Comparison of ENCODE assay signal across 12 mouse cellular contexts in genomic region chr14:57833526-57833925, GRCm38 (mm10).
"Had no signal": no experiment of that assay in that cellular context is flagged by ENCODE, and none has a peak within 500 bp of the region (broad histone marks: within the 10 kb centered on the region; RNA-seq: fewer than 3 reads in every experiment).

No protein-coding gene starts in this region.

- H3K27me3 ChIP-seq: limb, embryonic 15.5 days; neural tube, embryonic 13.5 days had no signal

- H3K4me1 ChIP-seq: limb, embryonic 15.5 days; neural tube, embryonic 13.5 days had no signal

- H3K9ac ChIP-seq: limb, embryonic 15.5 days; liver, embryonic 14.5 days; neural tube, embryonic 13.5 days had no signal

- H3K4me2 ChIP-seq: limb, embryonic 15.5 days; neural tube, embryonic 13.5 days had no signal

- DNase-seq: kidney, adult 8-10 months; kidney, postnatal 25 days; midbrain, embryonic 14.5 days; retina, postnatal 1 day; right cerebral cortex, postnatal 4 days; thymus, postnatal 36 days had no signal

- ATAC-seq: inflammation-experienced regulatory T-cells, adult 6 months; intestine, postnatal 0 days had no signal

- H3K27ac ChIP-seq: left cerebral cortex, adult 2 months; liver, embryonic 14.5 days; neural tube, embryonic 13.5 days had no signal

- H3K9me3 ChIP-seq: limb, embryonic 15.5 days; neural tube, embryonic 13.5 days had no signal

- H3K4me3 ChIP-seq: left cerebral cortex, adult 2 months; limb, embryonic 15.5 days; neural tube, embryonic 13.5 days had no signal
